Comparison of ENCODE assay signal across 19 mouse cellular contexts in genomic region chr16:45761425-45761824, GRCm38 (mm10). TPM values are rescaled to one million over a fixed set of nuclear protein-coding genes. Genes with fewer than 3 reads are reported as not detected.
DNase-seq lines count a peak whose midpoint lies in the region; ATAC-seq and TF ChIP-seq lines count a peak whose summit lies in the region.
"Had no signal": no experiment of that assay in that cellular context is flagged by ENCODE, and none has a peak within 500 bp of the region (broad histone marks: within the 10 kb centered on the region; RNA-seq: fewer than 3 reads in every experiment).

No protein-coding gene starts in this region.

- no peak for TF ChIP-seq POLR2A in cerebellum, adult 2 months (IDR thresholded peaks at IDR 0.05; ENCODE audit: borderline replicate concordance, insufficient read depth, low read length)

- DNase-seq in hindbrain, postnatal 0 days (ENCODE audit: low spot score), result no peak
- DNase-seq in hindbrain, embryonic 11.5 days (ENCODE audit: low spot score), result no peak
- peak; percentile 21 for DNase-seq in lung, embryonic 14.5 days
- no peak for DNase-seq in lung, adult 18-20 months
- peak; percentile 49 for DNase-seq in ES-CJ7 (ENCODE audit: low read depth, low spot score)
- no peak for DNase-seq in stomach, postnatal 0 days (ENCODE audit: low spot score)
- DNase-seq in cerebellum, adult 2 months, result no peak
- DNase-seq: cerebellum, adult 11-12 months; thymus, postnatal 36 days had no signal

- 81% methylated on average over 1 of the region's 1 CpGs for WGBS in hindbrain, postnatal 0 days
- WGBS in hindbrain, embryonic 11.5 days, result 91% methylated on average over 1 of the region's 1 CpGs
- WGBS in lung, embryonic 14.5 days, result 70% methylated on average over 1 of the region's 1 CpGs
- 65% methylated on average over 1 of the region's 1 CpGs for WGBS in stomach, postnatal 0 days
- WGBS in cerebellum, adult 2 months, result 85% methylated on average over 1 of the region's 1 CpGs

- no peak for ATAC-seq in hindbrain, postnatal 0 days
- ATAC-seq in hindbrain, embryonic 11.5 days (ENCODE audit: low FRiP score), result no peak
- no peak for ATAC-seq in lung, embryonic 14.5 days (ENCODE audit: insufficient read depth)
- ATAC-seq in stomach, postnatal 0 days (ENCODE audit: low FRiP score, low TSS enrichment), result no peak
- ATAC-seq: forebrain, embryonic 14.5 days; inflammation-experienced regulatory T-cells, adult 6 months had no signal

- no peak overlapping the region for H3K27ac ChIP-seq in hindbrain, postnatal 0 days
- no peak overlapping the region for H3K27ac ChIP-seq in hindbrain, embryonic 11.5 days (ENCODE audit: low read depth, low read length)
- H3K27ac ChIP-seq in lung, embryonic 14.5 days (ENCODE audit: low read depth), result no peak overlapping the region
- H3K27ac ChIP-seq in stomach, postnatal 0 days (replicated peaks), result no peak overlapping the region
- no peak overlapping the region for H3K27ac ChIP-seq in cerebellum, adult 2 months (ENCODE audit: insufficient read depth, low read length)
- H3K27ac ChIP-seq: embryonic facial prominence, embryonic 10.5 days; heart, embryonic 13.5 days; limb, embryonic 12.5 days; macrophage; neural tube, embryonic 15.5 days had no signal

- H3K4me2 ChIP-seq in hindbrain, postnatal 0 days (ENCODE audit: low read depth, low read length), result no peak overlapping the region
- no peak overlapping the region for H3K4me2 ChIP-seq in hindbrain, embryonic 11.5 days (replicated peaks; ENCODE audit: low read depth, low read length)
- no peak overlapping the region for H3K4me2 ChIP-seq in lung, embryonic 14.5 days
- H3K4me2 ChIP-seq in stomach, postnatal 0 days (replicated peaks; ENCODE audit: low read depth), result no peak overlapping the region
- H3K4me2 ChIP-seq: heart, embryonic 13.5 days; limb, embryonic 12.5 days; midbrain, embryonic 11.5 days; neural tube, embryonic 15.5 days had no signal

- no peaks in the 10 kb centered on the region for H3K36me3 ChIP-seq in hindbrain, postnatal 0 days (ENCODE audit: insufficient read depth, low read length)
- no peaks in the 10 kb centered on the region for H3K36me3 ChIP-seq in hindbrain, embryonic 11.5 days (ENCODE audit: control insufficient read depth, insufficient read depth, low read length)
- H3K36me3 ChIP-seq in lung, embryonic 14.5 days (ENCODE audit: insufficient read depth), result peaks cover 71% of the 10 kb centered on the region
- peaks cover 5% of the 10 kb centered on the region; the same call in 1 of the 2 replicates for H3K36me3 ChIP-seq in stomach, postnatal 0 days (ENCODE audit: control insufficient read depth, insufficient read depth, low read length)
- H3K36me3 ChIP-seq: neural tube, embryonic 15.5 days had no signal

- H3K9me3 ChIP-seq in hindbrain, postnatal 0 days (ENCODE audit: low read length), result no peaks in the 10 kb centered on the region
- no peaks in the 10 kb centered on the region for H3K9me3 ChIP-seq in hindbrain, embryonic 11.5 days (ENCODE audit: control insufficient read depth, low read length)
- H3K9me3 ChIP-seq in lung, embryonic 14.5 days (ENCODE audit: low read depth, low read length), result no peaks in the 10 kb centered on the region
- H3K9me3 ChIP-seq in stomach, postnatal 0 days (ENCODE audit: control insufficient read depth, low read length), result no peaks in the 10 kb centered on the region
- H3K9me3 ChIP-seq: embryonic facial prominence, embryonic 10.5 days; heart, embryonic 13.5 days; limb, embryonic 12.5 days; neural tube, embryonic 15.5 days had no signal

- no peak overlapping the region for H3K4me3 ChIP-seq in hindbrain, postnatal 0 days (ENCODE audit: low read length)
- no peak overlapping the region for H3K4me3 ChIP-seq in hindbrain, embryonic 11.5 days (ENCODE audit: low read depth, low read length)
- no peak overlapping the region for H3K4me3 ChIP-seq in lung, embryonic 14.5 days (ENCODE audit: low read depth, low read length)
- H3K4me3 ChIP-seq in stomach, postnatal 0 days (ENCODE audit: low read depth, low read length), result no peak overlapping the region
- no peak overlapping the region for H3K4me3 ChIP-seq in cerebellum, adult 2 months (replicated peaks; ENCODE audit: insufficient read depth, low read depth, low read length)
- H3K4me3 ChIP-seq: embryonic facial prominence, embryonic 10.5 days; heart, embryonic 13.5 days; limb, embryonic 12.5 days; myocyte; neural tube, embryonic 15.5 days had no signal

- TF ChIP-seq CTCF in hindbrain, postnatal 0 days (IDR thresholded peaks at IDR 0.05; ENCODE audit: low read depth), result peak; percentile 37; the same call in 1 of the 2 replicates
- peak; percentile 28 for TF ChIP-seq CTCF in lung, embryonic 14.5 days (IDR thresholded peaks at IDR 0.05; ENCODE audit: low read depth)
- peak; percentile 54 for TF ChIP-seq CTCF in stomach, postnatal 0 days (IDR thresholded peaks at IDR 0.05; ENCODE audit: low read depth)
- no peak for TF ChIP-seq CTCF in cerebellum, adult 2 months (IDR thresholded peaks at IDR 0.05; ENCODE audit: borderline replicate concordance, insufficient read depth, low read depth, low read length)

- H3K27me3 ChIP-seq in hindbrain, postnatal 0 days (ENCODE audit: insufficient read depth, low read length), result no peaks in the 10 kb centered on the region
- no peaks in the 10 kb centered on the region for H3K27me3 ChIP-seq in hindbrain, embryonic 11.5 days (ENCODE audit: control insufficient read depth, insufficient read depth, low read length)
- H3K27me3 ChIP-seq in lung, embryonic 14.5 days (ENCODE audit: insufficient read depth, low read length), result no peaks in the 10 kb centered on the region
- H3K27me3 ChIP-seq in stomach, postnatal 0 days (ENCODE audit: control insufficient read depth, insufficient read depth, low read length), result no peaks in the 10 kb centered on the region
- H3K27me3 ChIP-seq in cerebellum, adult 2 months (ENCODE audit: control insufficient read depth, insufficient read depth, low read length), result no peaks in the 10 kb centered on the region
- H3K27me3 ChIP-seq: heart, embryonic 13.5 days; limb, embryonic 12.5 days; neural tube, embryonic 15.5 days had no signal

- no peaks in the 10 kb centered on the region for H3K4me1 ChIP-seq in hindbrain, postnatal 0 days (ENCODE audit: insufficient read depth, low read length)
- H3K4me1 ChIP-seq in hindbrain, embryonic 11.5 days (replicated peaks; ENCODE audit: control insufficient read depth, insufficient read depth, low read length), result no peaks in the 10 kb centered on the region
- H3K4me1 ChIP-seq in lung, embryonic 14.5 days (ENCODE audit: insufficient read depth), result 0 out of 2 replicates have a peak, but pooled peaks cover 4% of the 10 kb centered on the region
- no peaks in the 10 kb centered on the region for H3K4me1 ChIP-seq in stomach, postnatal 0 days (replicated peaks; ENCODE audit: control insufficient read depth, insufficient read depth)
- H3K4me1 ChIP-seq in cerebellum, adult 2 months (ENCODE audit: control insufficient read depth, insufficient read depth, low read length), result no peaks in the 10 kb centered on the region
- H3K4me1 ChIP-seq: embryonic facial prominence, embryonic 10.5 days; neural tube, embryonic 15.5 days had no signal

- H3K9ac ChIP-seq in hindbrain, postnatal 0 days (replicated peaks; ENCODE audit: low read length), result no peak overlapping the region
- H3K9ac ChIP-seq in hindbrain, embryonic 11.5 days (ENCODE audit: low read depth, low read length), result no peak overlapping the region
- no peak overlapping the region for H3K9ac ChIP-seq in lung, embryonic 14.5 days
- no peak overlapping the region for H3K9ac ChIP-seq in stomach, postnatal 0 days (ENCODE audit: low read length)
- H3K9ac ChIP-seq: heart, embryonic 13.5 days; limb, embryonic 12.5 days; neural tube, embryonic 15.5 days had no signal

- TF ChIP-seq EP300 in stomach, postnatal 0 days (optimal IDR thresholded peaks at IDR 0.05), result no peak

RNA-seq across cellular contexts. Expression of gene Abhd10, which starts 18.7 kb away (rescaled TPM):
- 19.0 and 21.7 TPM in 2 replicates for total RNA-seq in hindbrain, postnatal 0 days (2014; rRNA removed)
- 34.4 and 36.2 TPM in 2 replicates for polyA plus RNA-seq in hindbrain, postnatal 0 days (2015; fragmentation: Nextera tagmentation; extraction: Ambion mirVana)
- polyA plus RNA-seq in hindbrain, embryonic 11.5 days (2014; fragmentation: Nextera tagmentation; extraction: Ambion mirVana), result 44.5 and 46.2 TPM in 2 replicates
- polyA plus RNA-seq in lung, embryonic 14.5 days (2014; fragmentation: Nextera tagmentation; extraction: Ambion mirVana), result 35.6 and 39.6 TPM in 2 replicates
- polyA plus RNA-seq in stomach, postnatal 0 days (2015; fragmentation: Nextera tagmentation; extraction: Ambion mirVana), result 19.8 and 21.6 TPM in 2 replicates
- 37.3 and 41.0 TPM in 2 replicates for polyA plus RNA-seq in cerebellum, adult 2 months (2012; rRNA removed)

RNA-seq across cellular contexts. Expression of gene Tagln3, which starts 37.0 kb away (rescaled TPM):
- 190 and 198 TPM in 2 replicates for total RNA-seq in hindbrain, postnatal 0 days (2014; rRNA removed)
- 302 and 317 TPM in 2 replicates for polyA plus RNA-seq in hindbrain, postnatal 0 days (2015; fragmentation: Nextera tagmentation; extraction: Ambion mirVana)
- polyA plus RNA-seq in hindbrain, embryonic 11.5 days (2014; fragmentation: Nextera tagmentation; extraction: Ambion mirVana), result 410 and 447 TPM in 2 replicates
- polyA plus RNA-seq in lung, embryonic 14.5 days (2014; fragmentation: Nextera tagmentation; extraction: Ambion mirVana), result 5.1 and 5.2 TPM in 2 replicates
- polyA plus RNA-seq in stomach, postnatal 0 days (2015; fragmentation: Nextera tagmentation; extraction: Ambion mirVana), result 11.1 and 11.2 TPM in 2 replicates
- 808 and 848 TPM in 2 replicates for polyA plus RNA-seq in cerebellum, adult 2 months (2012; rRNA removed)
- total RNA-seq: hematopoietic stem cell, adult 5-6 weeks had no signal

Comparison
In these comparisons a context has a peak if more than half of its experiments do, and no peak if none do; other contexts are left out.
1. DNase-seq: peak in lung, embryonic 14.5 days (single experiment) and ES-CJ7 (single experiment); none in hindbrain, postnatal 0 days (single experiment), hindbrain, embryonic 11.5 days (single experiment), lung, adult 18-20 months (0 of 2), stomach, postnatal 0 days (single experiment) and cerebellum, adult 2 months (0 of 2).
2. RNA of gene Tagln3, which starts 37.0 kb away (polyA plus RNA-seq): 808 to 848 TPM in cerebellum, adult 2 months, 410 to 447 TPM in hindbrain, embryonic 11.5 days and 302 to 317 TPM in hindbrain, postnatal 0 days; 11.1 to 11.2 TPM in stomach, postnatal 0 days and 5.1 to 5.2 TPM in lung, embryonic 14.5 days; every median in the first group is over 10 times any median in the second.